Mouse (Mus musculus) CH12.LX (cell line): Measurements from ENCODE around the gene Mfsd14a. TPM values are rescaled to one million over a fixed set of nuclear protein-coding genes. Genes with fewer than 3 reads are reported as not detected.

ENCODE experiments used
- DNase-seq: peaks from one replicate; pipeline ENCODE4 v3.0.0-alpha.2; 2013; ENCODE audit errors: extremely low read depth
- H3K27ac ChIP-seq: 2 replicates; pipeline ENCODE4 v1.5.1; 2012; ENCODE audit warnings: low read depth, mild to moderate bottlenecking, control low read depth, moderate library complexity; ENCODE audit not compliant: insufficient read depth
- H3K27me3 ChIP-seq: replicated peaks from 2 replicates; pipeline ENCODE3; 2012; ENCODE audit warnings: inconsistent platforms
- H3K36me3 ChIP-seq, 2 experiments: replicated peaks in 1 of 2; 2 replicates each; pipeline versions ENCODE3 to v1.6.1; 2012; ENCODE audit warnings: inconsistent platforms in 1 of 2, low read length in 1 of 2, mild to moderate bottlenecking in 1 of 2, mixed read lengths in 1 of 2, moderate library complexity in 1 of 2; ENCODE audit not compliant: control insufficient read depth in 1 of 2, insufficient read depth in 1 of 2
- H3K4me1 ChIP-seq, 2 experiments: 2 replicates each; pipeline ENCODE4 v1.6.1; 2012; ENCODE audit warnings: inconsistent platforms in 1 of 2, moderate library complexity in 1 of 2; ENCODE audit not compliant: insufficient read depth in 2 of 2, control insufficient read depth in 1 of 2
- H3K4me2 ChIP-seq: 2 replicates; pipeline ENCODE4 v1.6.1; 2012; ENCODE audit warnings: low read depth, mild to moderate bottlenecking, control low read depth; ENCODE audit not compliant: poor library complexity, insufficient read depth, severe bottlenecking
- H3K4me3 ChIP-seq, 3 experiments: fragments of 150-350 bp in 1 of 3; sonication (generic) in 1 of 3; replicated peaks in 1 of 3; 2 replicates each; pipeline versions ENCODE3 to v1.5.1; 2011 to 2012; ENCODE audit warnings: low read depth in 2 of 3, low read length in 2 of 3, mild to moderate bottlenecking in 2 of 3, moderate library complexity in 2 of 3, control low read depth in 1 of 3, improper control_type of control experiment in 1 of 3, inconsistent platforms in 1 of 3, mixed read lengths in 1 of 3; ENCODE audit not compliant: poor library complexity in 1 of 3
- H3K79me2 ChIP-seq: replicated peaks from 2 replicates; pipeline ENCODE4 v1.6.1; 2012; ENCODE audit warnings: mild to moderate bottlenecking, moderate library complexity; ENCODE audit not compliant: control insufficient read depth, poor library complexity, insufficient read depth, severe bottlenecking; ENCODE audit errors: extremely low read depth
- H3K9ac ChIP-seq: 2 replicates; pipeline ENCODE4 v1.6.1; 2012; ENCODE audit warnings: low read depth, mild to moderate bottlenecking, control low read depth, moderate library complexity; ENCODE audit not compliant: insufficient read depth
- H3K9me3 ChIP-seq: replicated peaks from 2 replicates; pipeline ENCODE3; 2012; ENCODE audit warnings: low read length, inconsistent platforms, mixed read lengths
- CHD2 ChIP-seq: IDR thresholded peaks from 2 replicates; pipeline ENCODE4 v1.6.1; 2011; ENCODE audit warnings: low read length, improper control_type of control experiment
- CTCF ChIP-seq, 2 experiments: IDR thresholded peaks in 1 of 2; conservative IDR thresholded peaks in 1 of 2; 2 replicates each; pipeline ENCODE4 v1.5.1; 2011 to 2012; ENCODE audit warnings: low read depth in 2 of 2, low read length in 2 of 2, improper control_type of control experiment in 1 of 2, inconsistent platforms in 1 of 2, mild to moderate bottlenecking in 1 of 2, moderate library complexity in 1 of 2
- HCFC1 ChIP-seq: IDR thresholded peaks from 2 replicates; pipeline ENCODE4 v1.6.1; 2012; ENCODE audit warnings: low read depth, mild to moderate bottlenecking, inconsistent platforms, low read length, improper control_type of control experiment
- KAT2A ChIP-seq: IDR thresholded peaks from 2 replicates; pipeline ENCODE4 v1.6.1; 2012; ENCODE audit warnings: low read length, improper control_type of control experiment, inconsistent platforms; ENCODE audit not compliant: insufficient replicate concordance
- MAFK ChIP-seq: IDR thresholded peaks from 2 replicates; pipeline ENCODE4 v1.6.1; 2011; ENCODE audit warnings: low read length, improper control_type of control experiment; ENCODE audit not compliant: insufficient replicate concordance
- MYC ChIP-seq: IDR thresholded peaks from 2 replicates; pipeline ENCODE4 v1.6.1; 2011; ENCODE audit warnings: low read depth, mild to moderate bottlenecking, improper control_type of control experiment, low read length
- NELFE ChIP-seq: IDR thresholded peaks from 2 replicates; pipeline ENCODE4 v1.6.1; 2011; ENCODE audit warnings: low read depth, low read length, improper control_type of control experiment
- PAX5 ChIP-seq: IDR thresholded peaks from 2 replicates; pipeline ENCODE4 v1.6.1; 2012; ENCODE audit warnings: low read length, inconsistent platforms, mixed read lengths
- POLR2A ChIP-seq: IDR thresholded peaks from 2 replicates; pipeline ENCODE4 v1.6.1; 2011; ENCODE audit warnings: low read depth, mild to moderate bottlenecking, improper control_type of control experiment, low read length
- RCOR1 ChIP-seq: conservative IDR thresholded peaks from 2 replicates; pipeline ENCODE4 v1.6.1; 2012; ENCODE audit warnings: low read depth, mild to moderate bottlenecking, inconsistent platforms, low read length, improper control_type of control experiment
- SMC3 ChIP-seq: IDR thresholded peaks from 2 replicates; pipeline ENCODE4 v1.6.1; 2011; ENCODE audit warnings: low read depth, low read length, improper control_type of control experiment
- TCF12 ChIP-seq: IDR thresholded peaks from 2 replicates; pipeline ENCODE4 v1.6.1; 2014; ENCODE audit warnings: low read depth, mild to moderate bottlenecking, inconsistent platforms, low read length, improper control_type of control experiment
- UBTF ChIP-seq: IDR thresholded peaks from 2 replicates; pipeline ENCODE4 v1.6.1; 2012; ENCODE audit warnings: low read depth, mild to moderate bottlenecking, inconsistent platforms, low read length, improper control_type of control experiment, moderate library complexity
- ZC3H11A ChIP-seq: IDR thresholded peaks from 2 replicates; pipeline ENCODE4 v1.6.1; 2012; ENCODE audit warnings: low read depth, mild to moderate bottlenecking, inconsistent platforms, low read length, improper control_type of control experiment
- ZNF384 ChIP-seq: IDR thresholded peaks from 2 replicates; pipeline ENCODE4 v1.6.1; 2012; ENCODE audit warnings: low read depth, low read length, improper control_type of control experiment, inconsistent platforms
- dilution Hi-C: fragments of 300-500 bp; cut with MboI; formaldehyde crosslinking; loops from 2 replicates; pipeline ENCODE4 v1.14.3; 2020; ENCODE audit warnings: low sequenced_read_pairs; ENCODE audit not compliant: extremely low pct_unique_long_range_greater_than_20kb, extremely low pct_ligation_motif_present
- in situ Hi-C: fragments of 300-500 bp; cut with MboI; formaldehyde crosslinking; loops from 3 replicates; pipeline ENCODE4 v1.14.3; 2019; ENCODE audit warnings: low sequenced_read_pairs, low pct_ligation_motif_present, low pct_unique_long_range_greater_than_20kb, mixed read lengths
- polyA plus RNA-seq: library from polyadenylated mRNA; unstranded; fragments of >175 nt; gene quantifications from 2 replicates; pipeline ENCODE4 v1.2.1, GENCODE M21; 2012; ENCODE audit warnings: low read depth; ENCODE audit not compliant: insufficient read length
- total RNA-seq, 2 experiments: library from RNA; depleted of rRNA; stranded (reverse); fragments of 300-350 nt in 1 of 2; fragments of >200 nt in 1 of 2; gene quantifications; 2 replicates each; pipeline ENCODE4 v1.2.3; 2012 to 2014

Gene Mfsd14a
- total and polyA plus RNA-seq, 3 experiments, result 27.0 to 70.4 (median 45.9) TPM

DNA sequence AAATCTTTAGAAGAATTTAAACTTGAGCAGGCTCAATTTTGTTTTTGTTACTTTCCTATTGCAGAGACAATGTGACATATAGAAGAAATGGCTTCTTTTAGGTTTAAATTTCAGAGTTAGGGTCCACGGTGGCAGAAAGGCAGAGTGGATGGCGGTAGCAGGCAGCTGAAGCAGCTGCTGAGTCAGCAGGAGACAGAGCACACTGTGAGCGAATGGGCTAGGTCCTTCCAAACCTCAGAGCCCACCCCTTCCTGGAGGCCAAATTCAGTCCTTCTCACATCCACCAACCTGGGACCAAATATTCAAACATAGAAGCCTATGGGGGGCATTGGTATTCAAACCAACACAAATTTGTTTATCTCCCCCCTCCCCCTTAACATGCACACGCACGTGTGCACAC is 60.7 kb downstream of the Mfsd14a start:
- Histone ChIP-seq H3K27ac (no peak overlapping the region), H3K36me3 (peaks cover 2 to 48% of the 10 kb centered on the region in 2 experiments), H3K9ac (no peak overlapping the region), H3K4me1 (peaks cover 0 to 14% of the 10 kb centered on the region in 2 experiments; a peak in 2 of 4 replicates), H3K4me2 (no peak overlapping the region), H3K4me3 (no peak overlapping the region), H3K27me3 (no peaks in the 10 kb centered on the region), H3K9me3 (no peaks in the 10 kb centered on the region), H3K79me2 (peaks cover 17% of the 10 kb centered on the region)
- dilution Hi-C loops, result no loop called here
- no peak for DNase-seq
- in situ Hi-C loops, result no loop called here
- TF ChIP-seq NELFE (no peak), MAFK (peak; percentile 59)

DNA sequence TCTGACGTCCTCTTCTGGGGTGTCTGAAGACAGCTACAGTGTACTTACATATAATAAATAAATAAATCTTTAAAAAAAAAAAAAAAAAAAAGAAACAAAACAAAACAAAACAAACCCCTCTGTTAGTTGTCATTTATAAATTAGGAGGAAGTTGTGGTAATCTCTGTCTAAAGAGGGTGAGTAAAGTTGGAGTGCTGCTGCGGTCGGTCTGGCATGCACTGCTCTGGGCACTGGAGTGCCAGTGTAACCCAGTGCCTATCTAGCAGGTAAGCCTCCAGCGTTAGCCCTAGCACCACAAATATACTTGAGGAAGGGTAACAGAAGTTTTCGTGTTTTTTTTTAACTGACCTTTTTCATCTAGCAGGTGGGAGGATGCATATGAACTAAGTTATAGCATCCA is 61.5 kb downstream of the Mfsd14a start:
- dilution Hi-C loops (no loop called here), in situ Hi-C loops (no loop called here)
- no peaks in the 10 kb centered on the region for H3K9me3 ChIP-seq
- peaks cover 0 to 14% of the 10 kb centered on the region in 2 experiments; a peak in 2 of 4 replicates for H3K4me1 ChIP-seq
- H3K4me2 ChIP-seq, result no peak overlapping the region
- H3K27me3 ChIP-seq, result no peaks in the 10 kb centered on the region
- H3K4me3 ChIP-seq, result no peak overlapping the region
- DNase-seq, result no peak
- no peak for TF ChIP-seq MYC
- TF ChIP-seq CTCF (conservative IDR thresholded peaks at IDR 0.05 in 1 of 2, IDR thresholded peaks at IDR 0.05 in 1 of 2; ENCODE audit: low read depth in 2 of 2, low read length in 2 of 2), result no peak
- TF ChIP-seq PAX5, result no peak
- no peak for TF ChIP-seq ZC3H11A
- TF ChIP-seq KAT2A, result no peak
- TF ChIP-seq ZNF384, result no peak
- H3K27ac ChIP-seq, result no peak overlapping the region
- H3K79me2 ChIP-seq, result peaks cover 24% of the 10 kb centered on the region
- H3K36me3 ChIP-seq, result peaks cover under 1 to 45% of the 10 kb centered on the region in 2 experiments
- no peak overlapping the region for H3K9ac ChIP-seq

DNA sequence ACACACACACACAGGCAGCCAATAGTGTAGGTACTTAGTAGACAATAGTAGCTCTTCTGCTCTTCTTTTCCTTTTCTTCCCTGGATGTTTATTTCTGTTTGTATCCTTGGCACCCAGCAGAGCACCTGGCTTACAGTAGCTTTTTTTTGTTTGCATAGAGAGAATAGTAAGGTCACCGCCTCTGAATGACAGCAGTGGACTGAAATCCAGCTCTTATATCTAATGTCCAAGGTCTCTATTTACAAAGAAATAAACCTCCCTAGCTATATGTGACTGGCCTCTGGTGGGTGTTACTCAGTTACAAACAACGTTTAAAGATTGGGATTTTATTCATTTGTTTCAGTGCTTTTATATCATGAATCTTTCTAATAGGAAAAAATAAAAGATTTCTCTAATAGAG is 62.8 kb downstream of the Mfsd14a start:
- Histone ChIP-seq H3K36me3 (peaks cover 0 to 37% of the 10 kb centered on the region in 2 experiments), H3K9me3 (no peaks in the 10 kb centered on the region), H3K4me1 (peaks cover 0 to 13% of the 10 kb centered on the region in 2 experiments; a peak in 2 of 4 replicates), H3K79me2 (peaks cover 30% of the 10 kb centered on the region), H3K27ac (no peak overlapping the region), H3K9ac (no peak overlapping the region), H3K27me3 (no peaks in the 10 kb centered on the region), H3K4me2 (no peak overlapping the region), H3K4me3 (no peak overlapping the region)
- no peak for DNase-seq
- in situ Hi-C loops (loop anchor here (10.0 to 25.0 kb wide), 2 partner anchors 135 to 262 kb away; no protein-coding TSS in a partner anchor), dilution Hi-C loops (no loop called here)
- TF ChIP-seq KAT2A (no peak), TCF12 (no peak), POLR2A (no peak), CHD2 (no peak), MYC (no peak), CTCF (conservative IDR thresholded peaks at IDR 0.05 in 1 of 2, IDR thresholded peaks at IDR 0.05 in 1 of 2; ENCODE audit: low read depth in 2 of 2, low read length in 2 of 2) (no peak), UBTF (no peak), HCFC1 (no peak), SMC3 (no peak), RCOR1 (no peak)
